Mouse (Mus musculus) thymus, adult 18-20 months (tissue): Measurements from ENCODE around the gene Myo16.

ENCODE experiments used
- DNase-seq, 2 experiments: peaks; one replicate each; pipeline ENCODE4 v3.0.0; 2022; ENCODE audit warnings: mixed read lengths in 2 of 2

Myo16 gene

DNA sequence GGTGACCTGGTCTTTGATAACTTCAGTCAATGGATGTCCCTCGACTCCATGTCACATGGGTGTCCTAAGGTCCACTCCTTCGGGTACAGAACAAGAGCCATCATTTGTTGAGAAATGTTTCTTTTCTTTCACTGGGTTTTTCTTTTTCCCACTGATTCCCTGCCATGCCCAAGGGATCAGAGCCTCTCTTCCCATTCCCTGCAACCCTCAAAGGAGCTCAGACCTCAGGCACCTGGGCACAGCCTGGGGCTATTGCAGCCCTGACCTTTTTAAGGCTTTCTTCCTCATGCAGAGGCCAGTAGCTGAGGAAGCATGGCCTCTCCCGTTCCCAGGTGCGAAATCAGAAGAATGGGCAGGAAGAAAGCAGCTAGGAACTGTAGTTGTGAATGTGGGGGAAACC lies 23.4 kb downstream of the Myo16 start:
- no peak for DNase-seq

GRCm38 (mm10) chr8:10178986-10179385 lies 25.3 kb downstream of the Myo16 start:
- DNase-seq, result no peak

DNA sequence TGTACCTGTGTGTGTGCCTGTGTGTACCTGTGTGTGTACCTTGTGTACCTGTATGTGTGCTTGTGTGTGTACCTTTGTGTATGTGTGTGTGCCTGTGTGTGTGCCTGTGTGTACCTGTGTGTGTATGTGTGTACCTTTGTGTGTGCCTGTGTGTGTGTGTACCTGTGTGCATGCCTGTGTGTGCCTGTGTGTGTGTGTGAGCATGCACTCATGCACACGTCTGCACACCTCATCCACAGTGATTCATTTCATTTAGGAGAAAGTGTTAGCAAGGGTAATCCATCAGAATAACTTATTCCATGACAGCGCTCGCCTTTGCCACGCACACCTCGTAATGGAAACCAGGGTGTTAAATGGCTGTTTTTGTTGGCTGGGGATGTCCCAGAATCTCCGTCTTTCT lies 36.9 kb downstream of the Myo16 start:
- no peak for DNase-seq

- DNase-seq, result no peak
Measured at GRCm38 (mm10) chr8:10198164-10198563, 44.5 kb downstream of the Myo16 start.

- no peak for DNase-seq
Measured at GRCm38 (mm10) chr8:10199301-10199700, 45.6 kb downstream of the Myo16 start.

GRCm38 (mm10) chr8:10200042-10200441 lies 46.3 kb downstream of the Myo16 start:
- no peak for DNase-seq

DNA sequence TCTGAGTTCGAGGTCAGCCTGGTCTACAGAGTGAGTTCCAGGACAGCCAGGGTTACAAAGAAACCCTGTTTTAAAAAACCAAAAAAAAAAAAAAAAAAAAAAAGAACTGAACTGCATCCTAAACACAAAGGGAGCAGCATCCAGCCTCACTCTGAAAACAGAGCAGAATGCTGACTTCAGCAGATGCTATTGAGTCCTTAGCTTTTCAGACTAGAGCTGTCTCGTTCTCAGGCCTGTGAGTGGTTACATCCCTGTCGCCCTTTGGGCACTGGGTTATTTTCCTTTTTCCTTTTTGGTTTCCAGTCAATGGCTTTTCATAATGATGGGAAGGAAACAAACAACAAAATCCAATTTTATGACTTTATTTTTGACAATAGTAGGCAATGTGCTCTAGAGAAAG lies 61.3 kb downstream of the Myo16 start:
- DNase-seq, result no peak

GRCm38 (mm10) chr8:10219761-10220276 lies 66.1 kb downstream of the Myo16 start:
- DNase-seq, result no peak

DNA sequence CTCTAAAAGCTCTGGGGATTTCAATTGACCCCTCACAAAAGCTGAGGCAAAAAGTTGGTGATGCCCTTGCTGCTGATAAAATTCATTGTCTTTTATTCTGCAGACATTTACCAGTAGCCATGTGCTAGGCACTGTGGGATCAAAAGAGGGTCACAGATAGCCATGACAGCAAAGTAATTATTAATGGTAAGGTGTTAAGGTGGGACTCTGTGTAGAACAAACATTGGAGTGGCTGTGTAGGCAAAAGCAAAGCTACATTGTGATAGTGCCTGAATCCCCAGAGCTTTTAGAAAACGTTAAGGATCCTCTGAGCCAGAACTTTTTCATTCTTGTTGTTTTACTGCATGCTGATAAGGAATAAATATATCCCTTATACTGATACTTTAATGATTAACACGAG lies 69.1 kb downstream of the Myo16 start:
- no peak for DNase-seq

- no peak for DNase-seq
Measured at GRCm38 (mm10) chr8:10223528-10224194, 70.0 kb downstream of the Myo16 start.

DNA sequence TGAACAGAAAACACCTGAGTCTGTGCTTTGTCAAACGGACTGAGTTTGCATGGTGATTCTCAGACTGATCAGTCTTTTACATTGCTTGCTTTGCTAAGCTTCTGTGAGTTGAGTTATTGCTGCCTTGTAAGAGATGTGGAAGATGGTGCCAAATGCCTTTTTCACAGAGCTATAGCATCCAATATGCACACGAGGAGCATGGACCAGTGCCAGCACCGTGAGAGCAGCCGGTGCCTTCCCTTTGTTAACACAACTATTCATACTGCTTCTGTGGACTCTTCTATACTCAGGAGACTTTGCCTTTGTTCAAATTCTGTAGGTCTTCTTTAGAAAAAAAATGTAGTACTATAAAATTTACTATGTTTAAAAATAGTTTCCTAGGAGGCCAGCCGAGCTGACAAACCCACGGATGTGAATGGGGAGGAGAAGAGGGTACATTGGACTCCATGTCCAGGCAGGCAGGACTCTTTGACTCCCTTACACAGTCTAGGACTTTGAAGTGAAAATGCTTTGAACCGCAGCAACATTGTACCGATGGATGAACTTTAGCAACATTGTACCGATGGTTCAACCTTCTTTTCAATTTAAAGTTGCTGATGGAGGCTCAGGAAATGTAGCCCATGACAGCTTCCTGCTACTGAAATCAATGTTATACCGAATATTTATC lies 70.7 kb downstream of the Myo16 start:
- DNase-seq, result no peak

GRCm38 (mm10) chr8:10225018-10225417 lies 71.3 kb downstream of the Myo16 start:
- DNase-seq, result no peak

DNA sequence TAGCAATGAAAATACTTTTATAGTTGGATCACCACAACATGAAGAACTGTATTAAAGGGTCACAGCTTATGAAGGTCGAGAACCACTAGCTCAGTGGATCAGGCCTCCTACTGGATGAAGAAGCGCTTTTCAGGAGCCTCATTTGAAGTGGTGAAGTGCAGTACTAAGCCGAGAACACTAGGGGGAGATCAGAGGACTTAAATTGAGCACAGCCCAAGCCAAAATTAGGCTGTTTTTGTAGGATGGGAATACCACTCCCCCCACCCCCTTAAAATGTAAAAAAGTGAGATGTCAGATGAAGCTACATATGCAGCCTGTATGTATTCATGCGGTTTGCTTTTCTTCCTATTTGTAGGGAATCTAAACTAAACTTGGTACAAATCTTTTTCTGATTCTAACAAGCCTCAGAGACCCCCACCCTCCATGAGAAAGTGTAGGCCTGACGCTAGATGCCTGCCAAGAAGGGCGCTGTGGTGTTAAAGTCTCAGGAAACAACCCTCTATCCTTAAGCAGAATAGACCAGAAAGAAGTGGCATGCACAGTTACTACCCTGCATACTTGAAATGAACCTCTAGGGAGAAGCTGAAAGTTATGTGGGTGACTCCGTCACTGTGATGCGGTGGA lies 77.1 kb downstream of the Myo16 start:
- DNase-seq, result no peak

DNA sequence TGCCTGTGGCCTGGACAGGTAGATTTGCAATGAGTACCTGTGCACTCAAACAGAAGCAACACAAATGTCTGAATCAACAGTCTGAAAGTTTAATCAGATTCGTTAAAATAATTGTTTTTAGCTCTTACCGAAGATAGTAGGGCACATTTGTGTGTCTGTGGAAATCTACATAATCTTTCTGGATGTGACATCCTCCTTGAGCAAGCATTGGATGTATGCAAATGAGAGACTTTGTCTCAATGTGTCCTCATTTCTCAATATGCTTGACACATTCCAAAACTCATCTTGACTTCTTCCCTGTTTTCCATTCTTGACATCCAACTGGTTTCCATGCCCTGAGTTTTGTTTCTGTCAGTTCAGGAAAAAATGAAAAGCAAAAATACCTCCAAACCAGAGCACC lies 80.8 kb downstream of the Myo16 start:
- DNase-seq, result no peak

DNA sequence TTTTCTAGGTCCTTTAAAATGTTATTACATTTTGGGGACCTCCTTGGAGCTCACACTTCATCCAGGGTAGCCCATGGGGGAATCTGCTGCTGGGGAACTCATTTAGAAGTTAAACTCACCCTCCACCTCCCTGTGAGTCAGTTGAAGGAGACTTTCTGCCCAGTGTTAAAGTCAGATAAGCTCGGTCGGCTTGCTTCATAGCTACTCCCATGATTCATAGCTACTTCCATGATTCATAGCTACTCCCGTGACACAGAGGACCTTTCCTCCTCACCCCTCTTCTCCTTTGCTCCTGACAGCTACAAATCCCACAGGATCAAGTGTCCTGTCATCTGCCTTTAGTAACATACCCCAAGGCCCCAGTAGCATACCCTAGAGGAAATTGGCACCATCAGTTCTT lies 89.6 kb downstream of the Myo16 start:
- no peak for DNase-seq

DNA sequence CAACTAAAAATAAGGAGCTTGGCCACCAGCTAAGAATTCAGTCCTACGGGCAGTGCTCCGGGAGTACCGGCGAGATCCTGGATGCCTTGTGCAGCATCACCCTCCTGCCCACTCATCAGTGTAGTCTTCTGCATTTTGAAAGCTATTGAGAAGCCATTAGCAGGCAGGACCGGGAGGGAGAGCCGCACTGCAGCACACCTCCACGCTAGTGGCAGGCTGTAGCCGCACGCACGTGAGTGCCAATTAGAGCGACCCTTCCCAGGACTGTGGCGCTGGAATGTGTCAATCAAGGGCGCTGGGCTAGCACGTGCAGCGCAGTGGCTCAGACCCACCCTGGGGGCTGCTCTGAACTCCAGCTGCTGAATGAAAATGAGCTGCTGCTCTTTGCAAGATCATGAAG lies 95.4 kb downstream of the Myo16 start:
- DNase-seq, result no peak

GRCm38 (mm10) chr8:10255741-10256140 lies 102.0 kb downstream of the Myo16 start:
- DNase-seq, result no peak

DNA sequence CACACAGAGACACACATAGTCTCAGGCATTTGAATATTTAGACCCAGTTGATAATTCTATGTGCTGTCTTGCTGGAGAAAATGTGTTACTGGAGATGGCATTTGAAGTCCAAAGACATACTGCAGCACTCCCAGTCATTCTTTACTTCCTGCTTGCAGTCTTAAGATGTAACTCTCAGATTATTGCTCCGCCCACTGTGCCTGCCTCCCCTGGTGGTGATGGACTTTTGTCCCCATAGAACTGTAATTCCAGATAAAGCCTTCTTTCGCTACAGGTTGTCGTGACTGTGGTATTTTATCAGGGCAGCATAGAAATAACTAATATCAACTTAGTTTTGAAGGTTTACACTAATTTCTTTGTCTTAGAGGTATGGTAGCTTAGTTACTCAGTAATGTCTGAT lies 102.9 kb downstream of the Myo16 start:
- no peak for DNase-seq

- DNase-seq, result no peak
Measured at GRCm38 (mm10) chr8:10270094-10270493, 116.4 kb downstream of the Myo16 start.

- no peak for DNase-seq
Measured at GRCm38 (mm10) chr8:10292600-10292999, 138.9 kb downstream of the Myo16 start.

GRCm38 (mm10) chr8:10300797-10301196 lies 147.1 kb downstream of the Myo16 start:
- no peak for DNase-seq

DNA sequence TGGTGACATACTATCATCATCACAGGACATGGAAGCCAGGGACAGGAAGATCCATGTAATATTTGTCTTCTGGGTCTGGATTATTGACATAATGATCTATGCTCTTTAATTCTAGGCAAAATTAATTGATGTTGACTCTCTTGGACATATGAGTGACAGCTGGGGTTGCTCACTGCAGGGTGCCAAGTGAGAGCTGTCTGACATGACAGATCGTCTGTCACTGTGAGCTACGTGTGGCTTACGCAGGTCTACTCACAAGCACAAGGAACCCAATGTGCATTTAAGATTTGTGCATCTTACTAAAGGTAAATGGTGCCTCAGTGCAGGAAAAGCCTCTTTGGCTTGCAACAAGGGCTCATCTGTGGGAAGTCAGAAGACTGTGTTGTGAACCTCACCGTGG lies 149.3 kb downstream of the Myo16 start:
- DNase-seq, result no peak

DNA sequence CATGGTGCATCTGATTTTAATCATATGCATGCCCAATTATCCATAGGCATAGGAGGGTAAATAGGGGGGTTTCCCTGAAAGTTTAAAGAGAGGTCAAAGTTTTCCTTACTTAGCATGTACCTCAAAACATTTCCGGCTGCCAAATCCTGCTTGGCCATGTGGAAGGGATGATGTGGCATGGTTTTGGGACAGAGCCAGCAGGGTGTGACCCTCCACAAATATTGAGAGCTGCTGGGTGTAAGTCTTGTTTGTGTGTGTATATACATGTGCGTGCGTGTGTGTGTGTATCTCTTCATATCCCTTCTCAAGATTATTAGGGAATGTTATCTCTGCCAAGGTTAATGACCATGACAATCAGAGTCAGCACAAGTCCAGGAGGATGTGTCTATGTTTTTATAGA lies 150.3 kb downstream of the Myo16 start:
- no peak for DNase-seq

- no peak for DNase-seq
Measured at GRCm38 (mm10) chr8:10304721-10305120, 151.0 kb downstream of the Myo16 start.
